Mouse (Mus musculus): ENCODE results near the gene Vps33a.

DNA sequence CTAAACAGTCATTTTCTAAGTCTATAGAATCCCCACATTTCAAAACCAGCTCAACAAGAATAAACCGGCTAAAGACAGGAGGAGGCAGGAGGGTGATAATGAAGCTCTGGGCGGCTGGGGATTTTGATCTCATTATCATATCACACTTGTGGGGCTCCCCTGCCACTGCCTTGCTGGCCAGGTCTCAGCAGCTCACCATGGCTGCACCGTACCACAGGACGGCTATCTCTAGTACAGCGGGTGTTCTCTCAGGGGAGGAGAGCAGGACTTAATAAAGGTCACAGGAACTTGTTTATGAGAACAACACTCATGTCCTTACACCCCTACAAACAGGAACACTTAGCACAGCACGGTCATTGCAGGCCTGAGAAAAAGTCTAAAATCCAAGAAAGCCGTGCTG, 17.1 kb downstream of the Vps33a start:
- TF ChIP-seq GATA1 (IDR thresholded peaks at IDR 0.05; ENCODE audit: borderline replicate concordance, low read length), result no peak
- TF ChIP-seq FLI1 (IDR thresholded peaks at IDR 0.05; ENCODE audit: low read length), result no peak
